Mouse (Mus musculus): ENCODE results near the gene Snip1. TPM values are rescaled to one million over a fixed set of nuclear protein-coding genes. Genes with fewer than 3 reads are reported as not detected.
A peak's percentile ranks its signal among the peaks of the same experiment; 100 is the strongest.

The Snip1 gene
- polyA plus RNA-seq, 1 experiment: 19.1 TPM

GRCm38 (mm10) chr4:125044454-125044853 lies 22.0 kb upstream of the Snip1 start:
- Histone ChIP-seq H3ac (ENCODE audit: control insufficient read depth, insufficient read length, low read depth) (no peak overlapping the region), H3K4me3 (ENCODE audit: insufficient read depth, poor library complexity, severe bottlenecking) (no peak overlapping the region), H3K36me3 (ENCODE audit: control insufficient read depth, insufficient read depth) (peaks cover 97% of the 10 kb centered on the region), H3K79me3 (ENCODE audit: low read depth) (peaks cover 2% of the 10 kb centered on the region), H3K27me3 (ENCODE audit: control insufficient read depth, insufficient read depth, insufficient read length) (no peaks in the 10 kb centered on the region), H3K79me2 (ENCODE audit: control insufficient read depth, insufficient read depth) (no peaks in the 10 kb centered on the region)
- TF ChIP-seq MAX (IDR thresholded peaks at IDR 0.05): no peak
- no peak for TF ChIP-seq FOSL1 (IDR thresholded peaks at IDR 0.05; ENCODE audit: insufficient read depth, low read length, poor library complexity, severe bottlenecking)
- TF ChIP-seq CTCF (IDR thresholded peaks at IDR 0.05; ENCODE audit: control insufficient read depth, insufficient read depth, insufficient read length): no peak
- TF ChIP-seq CEBPB (IDR thresholded peaks at IDR 0.05; ENCODE audit: low read depth): no peak
- no peak for TF ChIP-seq MYOG (IDR thresholded peaks at IDR 0.05; ENCODE audit: control insufficient read depth, extremely low read depth, insufficient read length)
- no peak for TF ChIP-seq MYOD1 (IDR thresholded peaks at IDR 0.05; ENCODE audit: control insufficient read depth, insufficient read length, low read depth)
- TF ChIP-seq USF1 (IDR thresholded peaks at IDR 0.05; ENCODE audit: low read depth): no peak

- Histone ChIP-seq H3K4me3 (ENCODE audit: insufficient read depth, poor library complexity, severe bottlenecking) (no peak overlapping the region), H3ac (ENCODE audit: control insufficient read depth, insufficient read length, low read depth) (no peak overlapping the region), H3K27me3 (ENCODE audit: control insufficient read depth, insufficient read depth, insufficient read length) (no peaks in the 10 kb centered on the region), H3K79me3 (ENCODE audit: low read depth) (no peaks in the 10 kb centered on the region), H3K79me2 (ENCODE audit: control insufficient read depth, insufficient read depth) (no peaks in the 10 kb centered on the region), H3K36me3 (ENCODE audit: control insufficient read depth, insufficient read depth) (peaks cover 54% of the 10 kb centered on the region)
- no peak for TF ChIP-seq USF1 (IDR thresholded peaks at IDR 0.05; ENCODE audit: low read depth)
Observed at GRCm38 (mm10) chr4:125055385-125055784, 11.1 kb upstream of the Snip1 start.

DNA sequence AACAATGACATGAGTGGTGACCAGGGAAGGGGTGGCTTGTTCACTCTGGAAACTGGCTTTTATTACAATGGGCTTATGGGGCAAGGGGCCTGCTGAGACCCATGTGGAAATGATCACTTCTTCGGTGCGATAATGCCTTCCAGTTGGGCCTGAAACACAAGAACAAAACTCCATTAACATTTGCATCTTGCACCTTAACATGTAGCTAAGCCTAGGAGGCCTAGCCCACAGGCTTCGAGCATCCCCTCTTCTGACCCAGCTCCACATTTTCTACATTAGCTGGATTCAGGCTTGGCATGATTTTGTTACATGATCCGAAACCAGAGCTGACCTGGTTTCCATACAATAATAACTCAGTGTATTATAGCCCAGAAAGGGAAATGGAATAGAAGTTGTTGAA lies 10.0 kb upstream of the Snip1 start:
- no peaks in the 10 kb centered on the region for H3K79me2 ChIP-seq (ENCODE audit: control insufficient read depth, insufficient read depth)
- no peak for TF ChIP-seq MYOD1 (IDR thresholded peaks at IDR 0.05; ENCODE audit: control insufficient read depth, insufficient read length, low read depth)
- no peak for TF ChIP-seq FOSL1 (IDR thresholded peaks at IDR 0.05; ENCODE audit: insufficient read depth, low read length, poor library complexity, severe bottlenecking)
- no peak for TF ChIP-seq USF1 (IDR thresholded peaks at IDR 0.05; ENCODE audit: low read depth)
- TF ChIP-seq MYOG (IDR thresholded peaks at IDR 0.05; ENCODE audit: control insufficient read depth, extremely low read depth, insufficient read length): no peak
- TF ChIP-seq CEBPB (IDR thresholded peaks at IDR 0.05; ENCODE audit: low read depth): no peak
- H3K79me3 ChIP-seq (ENCODE audit: low read depth): no peaks in the 10 kb centered on the region
- no peaks in the 10 kb centered on the region for H3K27me3 ChIP-seq (ENCODE audit: control insufficient read depth, insufficient read depth, insufficient read length)
- peaks cover 44% of the 10 kb centered on the region for H3K36me3 ChIP-seq (ENCODE audit: control insufficient read depth, insufficient read depth)
- H3K4me3 ChIP-seq (ENCODE audit: insufficient read depth, poor library complexity, severe bottlenecking): no peak overlapping the region
- no peak overlapping the region for H3ac ChIP-seq (ENCODE audit: control insufficient read depth, insufficient read length, low read depth)

- no peaks in the 10 kb centered on the region for H3K79me3 ChIP-seq (ENCODE audit: low read depth)
- no peak for TF ChIP-seq FOSL1 (IDR thresholded peaks at IDR 0.05; ENCODE audit: insufficient read depth, low read length, poor library complexity, severe bottlenecking)
- no peak for TF ChIP-seq MAX (IDR thresholded peaks at IDR 0.05)
- no peak for TF ChIP-seq MYOD1 (IDR thresholded peaks at IDR 0.05; ENCODE audit: control insufficient read depth, insufficient read length, low read depth)
- no peak for TF ChIP-seq CEBPB (IDR thresholded peaks at IDR 0.05; ENCODE audit: low read depth)
- no peak for TF ChIP-seq CTCF (IDR thresholded peaks at IDR 0.05; ENCODE audit: control insufficient read depth, insufficient read depth, insufficient read length)
- TF ChIP-seq USF1 (IDR thresholded peaks at IDR 0.05; ENCODE audit: low read depth): no peak
- TF ChIP-seq MYOG (IDR thresholded peaks at IDR 0.05; ENCODE audit: control insufficient read depth, extremely low read depth, insufficient read length): no peak
- peaks cover 38% of the 10 kb centered on the region for H3K36me3 ChIP-seq (ENCODE audit: control insufficient read depth, insufficient read depth)
- H3K27me3 ChIP-seq (ENCODE audit: control insufficient read depth, insufficient read depth, insufficient read length): no peaks in the 10 kb centered on the region
- no peak overlapping the region for H3K4me3 ChIP-seq (ENCODE audit: insufficient read depth, poor library complexity, severe bottlenecking)
- no peaks in the 10 kb centered on the region for H3K79me2 ChIP-seq (ENCODE audit: control insufficient read depth, insufficient read depth)
- H3ac ChIP-seq (ENCODE audit: control insufficient read depth, insufficient read length, low read depth): no peak overlapping the region
Observed at GRCm38 (mm10) chr4:125057273-125057672, 9.2 kb upstream of the Snip1 start.

DNA sequence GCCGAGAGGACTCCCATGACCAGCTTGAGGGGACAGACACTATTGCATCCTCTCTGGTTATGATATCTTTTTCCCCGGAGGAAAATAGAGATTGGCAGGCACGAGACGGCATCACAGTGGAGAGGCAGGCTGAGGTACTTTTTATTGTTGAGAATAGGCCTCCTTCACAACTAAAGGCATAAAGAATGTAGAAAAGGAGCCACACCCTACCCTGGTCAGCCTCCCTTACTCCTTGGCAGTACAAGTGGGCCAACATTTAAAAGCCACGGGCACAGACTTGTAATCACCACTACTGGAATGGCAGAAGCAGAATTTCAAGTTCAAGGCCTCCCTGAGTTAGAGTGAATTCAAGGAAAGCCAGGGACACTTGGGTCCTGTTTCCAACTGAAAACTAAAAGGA lies 8.4 kb upstream of the Snip1 start:
- Histone ChIP-seq H3K79me2 (ENCODE audit: control insufficient read depth, insufficient read depth) (no peaks in the 10 kb centered on the region), H3K36me3 (ENCODE audit: control insufficient read depth, insufficient read depth) (peaks cover 32% of the 10 kb centered on the region), H3K79me3 (ENCODE audit: low read depth) (no peaks in the 10 kb centered on the region), H3K4me3 (ENCODE audit: insufficient read depth, poor library complexity, severe bottlenecking) (no peak overlapping the region), H3K27me3 (ENCODE audit: control insufficient read depth, insufficient read depth, insufficient read length) (no peaks in the 10 kb centered on the region), H3ac (ENCODE audit: control insufficient read depth, insufficient read length, low read depth) (no peak overlapping the region)
- TF ChIP-seq MAX (IDR thresholded peaks at IDR 0.05) (no peak), MYOD1 (IDR thresholded peaks at IDR 0.05; ENCODE audit: control insufficient read depth, insufficient read length, low read depth) (no peak)

GRCm38 (mm10) chr4:125059025-125059424 lies 7.4 kb upstream of the Snip1 start:
- no peak overlapping the region for H3ac ChIP-seq (ENCODE audit: control insufficient read depth, insufficient read length, low read depth)
- TF ChIP-seq CTCF (IDR thresholded peaks at IDR 0.05; ENCODE audit: control insufficient read depth, insufficient read depth, insufficient read length) (peak; percentile 53), MYOG (IDR thresholded peaks at IDR 0.05; ENCODE audit: control insufficient read depth, extremely low read depth, insufficient read length) (no peak)
- H3K4me3 ChIP-seq (ENCODE audit: insufficient read depth, poor library complexity, severe bottlenecking): no peak overlapping the region
- peaks cover 22% of the 10 kb centered on the region for H3K36me3 ChIP-seq (ENCODE audit: control insufficient read depth, insufficient read depth)
- H3K79me2 ChIP-seq (ENCODE audit: control insufficient read depth, insufficient read depth): no peaks in the 10 kb centered on the region
- H3K79me3 ChIP-seq (ENCODE audit: low read depth): no peaks in the 10 kb centered on the region
- no peaks in the 10 kb centered on the region for H3K27me3 ChIP-seq (ENCODE audit: control insufficient read depth, insufficient read depth, insufficient read length)
